Mouse (Mus musculus) embryonic facial prominence, embryonic 13.5 days (tissue): ENCODE data around the gene Rab11fip3. TPM values are rescaled to one million over a fixed set of nuclear protein-coding genes. Genes with fewer than 3 reads are reported as not detected.

Experiments used
- ATAC-seq: fragments of 200-750 bp; cut with Nextera tagmentation; 2 replicates; pipeline ENCODE4 v1.8.0; 2017; ENCODE audit warnings: low read depth; ENCODE audit not compliant: insufficient number of reproducible peaks, insufficient read depth, low FRiP score, low TSS enrichment
- H3K27ac ChIP-seq: fragments of 300-500 bp; sonication (generic); 2 replicates; pipeline ENCODE4 v1.5.1; 2015; ENCODE audit warnings: moderate library complexity, mild to moderate bottlenecking, inconsistent platforms
- H3K27me3 ChIP-seq: fragments of 300-500 bp; sonication (generic); 2 replicates; pipeline ENCODE4 v1.6.1; 2015; ENCODE audit warnings: mild to moderate bottlenecking, inconsistent platforms
- H3K36me3 ChIP-seq: fragments of 300-500 bp; sonication (generic); 2 replicates; pipeline ENCODE4 v1.6.1; 2015; ENCODE audit warnings: mild to moderate bottlenecking, inconsistent platforms
- H3K4me1 ChIP-seq: fragments of 300-500 bp; sonication (generic); 2 replicates; pipeline ENCODE4 v1.6.1; 2015; ENCODE audit warnings: inconsistent platforms
- H3K4me2 ChIP-seq: fragments of 300-500 bp; sonication (generic); 2 replicates; pipeline ENCODE4 v1.6.1; 2015; ENCODE audit warnings: moderate library complexity, mild to moderate bottlenecking, inconsistent platforms
- H3K4me3 ChIP-seq: fragments of 300-500 bp; sonication (generic); 2 replicates; pipeline ENCODE4 v1.5.1; 2015; ENCODE audit warnings: mild to moderate bottlenecking, inconsistent platforms
- H3K9ac ChIP-seq: fragments of 300-500 bp; sonication (generic); 2 replicates; pipeline ENCODE4 v1.6.1; 2015; ENCODE audit warnings: mild to moderate bottlenecking, inconsistent platforms
- H3K9me3 ChIP-seq: fragments of 300-500 bp; sonication (generic); 2 replicates; pipeline ENCODE4 v1.6.1; 2016; ENCODE audit warnings: inconsistent platforms
- WGBS: fragments of 180-500 bp; shearing (Covaris S2); methylation state at CpG from one replicate; pipeline ENCODE4 v1.1.7; 2015; ENCODE audit warnings: mixed read lengths; 5-methylcytosine and 5-hydroxymethylcytosine counted together
- polyA plus RNA-seq: library from polyadenylated mRNA; unstranded; fragments of >200 nt; fragmentation: Nextera tagmentation; extraction: Ambion mirVana; gene quantifications from 2 replicates; pipeline ENCODE4 v1.2.1, GENCODE M21; 2015

Gene Rab11fip3
- polyA plus RNA-seq, 1 experiment from 2014 or later: 22.8 TPM

- WGBS: 77% methylated on average over 5 of the region's 5 CpGs
- H3K4me2 ChIP-seq: no peak overlapping the region
- no peak for ATAC-seq
- H3K27ac ChIP-seq: no peak overlapping the region
- peaks cover 47% of the 10 kb centered on the region for H3K27me3 ChIP-seq
- H3K9me3 ChIP-seq: no peaks in the 10 kb centered on the region
- no peak overlapping the region for H3K9ac ChIP-seq
- H3K4me1 ChIP-seq: peaks cover 16% of the 10 kb centered on the region
- no peak overlapping the region for H3K4me3 ChIP-seq
- H3K36me3 ChIP-seq: no peaks in the 10 kb centered on the region
Measured at GRCm38 (mm10) chr17:25949981-25950380, 119.4 kb downstream of the Rab11fip3 start.

GRCm38 (mm10) chr17:25948051-25948450 is 121.3 kb downstream of the Rab11fip3 start:
- Histone ChIP-seq H3K4me3 (no peak overlapping the region), H3K4me2 (no peak overlapping the region), H3K9ac (no peak overlapping the region), H3K27me3 (peaks cover 36% of the 10 kb centered on the region), H3K27ac (no peak overlapping the region), H3K36me3 (no peaks in the 10 kb centered on the region), H3K4me1 (peaks cover 16% of the 10 kb centered on the region), H3K9me3 (no peaks in the 10 kb centered on the region)
- WGBS: 77% methylated on average over 8 of the region's 8 CpGs
- ATAC-seq: no peak

GRCm38 (mm10) chr17:25947576-25947975 is 121.8 kb downstream of the Rab11fip3 start:
- no peak overlapping the region for H3K27ac ChIP-seq
- H3K27me3 ChIP-seq: peaks cover 31% of the 10 kb centered on the region
- no peaks in the 10 kb centered on the region for H3K9me3 ChIP-seq
- 82% methylated on average over 4 of the region's 4 CpGs for WGBS
- ATAC-seq: no peak
- H3K4me1 ChIP-seq: peaks cover 19% of the 10 kb centered on the region
- no peak overlapping the region for H3K4me3 ChIP-seq
- H3K4me2 ChIP-seq: no peak overlapping the region
- H3K9ac ChIP-seq: no peak overlapping the region
- H3K36me3 ChIP-seq: no peaks in the 10 kb centered on the region

GRCm38 (mm10) chr17:25946891-25947290 is 122.5 kb downstream of the Rab11fip3 start:
- no peaks in the 10 kb centered on the region for H3K36me3 ChIP-seq
- no peak overlapping the region for H3K4me2 ChIP-seq
- H3K9ac ChIP-seq: no peak overlapping the region
- ATAC-seq: no peak
- H3K27me3 ChIP-seq: peaks cover 24% of the 10 kb centered on the region
- no peaks in the 10 kb centered on the region for H3K9me3 ChIP-seq
- 79% methylated on average over 8 of the region's 8 CpGs for WGBS
- no peak overlapping the region for H3K4me3 ChIP-seq
- H3K27ac ChIP-seq: no peak overlapping the region
- H3K4me1 ChIP-seq: peaks cover 20% of the 10 kb centered on the region

GRCm38 (mm10) chr17:25946349-25946748 is 123.0 kb downstream of the Rab11fip3 start:
- ATAC-seq: no peak
- no peaks in the 10 kb centered on the region for H3K9me3 ChIP-seq

GRCm38 (mm10) chr17:25945517-25946155 is 123.7 kb downstream of the Rab11fip3 start:
- Histone ChIP-seq H3K9ac (no peak overlapping the region), H3K27ac (no peak overlapping the region), H3K4me1 (peaks cover 16% of the 10 kb centered on the region), H3K9me3 (no peaks in the 10 kb centered on the region), H3K4me2 (no peak overlapping the region), H3K27me3 (peaks cover 11% of the 10 kb centered on the region), H3K36me3 (no peaks in the 10 kb centered on the region), H3K4me3 (no peak overlapping the region)
- WGBS: 72% methylated on average over 9 of the region's 9 CpGs
- no peak for ATAC-seq

More at GRCm38 (mm10) chr17:25946349-25946748, 123.0 kb downstream of the Rab11fip3 start:
- no peak overlapping the region for H3K4me3 ChIP-seq
- no peaks in the 10 kb centered on the region for H3K36me3 ChIP-seq
- 81% methylated on average over 7 of the region's 7 CpGs for WGBS
- H3K27me3 ChIP-seq: peaks cover 19% of the 10 kb centered on the region
- H3K9ac ChIP-seq: no peak overlapping the region
- no peak overlapping the region for H3K4me2 ChIP-seq
- H3K4me1 ChIP-seq: peaks cover 14% of the 10 kb centered on the region
- no peak overlapping the region for H3K27ac ChIP-seq

DNA sequence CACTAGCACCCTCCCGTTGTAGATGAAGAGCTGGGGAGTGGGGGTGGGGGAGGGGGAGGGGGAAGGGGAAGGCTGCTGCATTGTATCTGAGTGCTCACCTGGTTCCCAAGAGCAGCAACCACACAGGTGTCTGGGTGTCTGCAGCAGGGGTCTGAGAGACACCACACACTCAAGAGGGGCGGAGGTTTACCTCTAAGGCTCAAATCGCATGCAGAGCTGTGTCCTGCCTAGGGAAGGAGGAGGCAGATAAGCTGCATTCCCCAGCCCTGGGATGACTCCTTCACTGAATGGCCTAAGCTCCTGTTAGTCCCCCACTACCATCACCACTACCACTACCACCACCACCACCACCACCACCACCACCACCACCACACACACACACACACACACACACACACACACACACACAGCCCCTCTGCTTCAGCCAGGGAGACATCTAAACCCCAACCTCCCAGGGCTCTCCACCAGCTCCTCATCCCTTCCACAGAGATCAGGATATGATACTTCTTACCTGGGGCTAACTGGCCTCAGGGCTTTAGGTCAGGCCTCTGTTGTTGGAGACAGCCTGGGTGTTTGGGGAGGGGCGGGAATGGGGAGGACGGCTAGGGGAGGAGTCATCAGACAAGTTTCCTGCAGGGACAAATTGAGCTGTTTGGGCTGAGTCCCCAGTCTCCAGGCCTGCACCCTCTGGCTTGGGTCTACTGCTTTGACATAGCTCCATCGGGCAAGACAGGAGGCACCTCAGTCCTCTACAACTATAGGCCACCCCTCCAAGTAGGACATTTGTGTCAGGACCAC is 124.8 kb downstream of the Rab11fip3 start, which contains the start of the genes Pigq and Nhlrc4:
Gene Pigq (minus strand): TSS at position 571 of the 798 bp plus-strand sequence.
Gene Nhlrc4 (minus strand): TSS at position 596 of the 798 bp plus-strand sequence.
- Histone ChIP-seq H3K36me3 (no peaks in the 10 kb centered on the region), H3K4me3 (no peak within 1 kb of the TSS), H3K4me2 (no peak within 1 kb of the TSS), H3K27me3 (peaks cover under 1% of the 10 kb centered on the region; the same call in 1 of the 2 replicates), H3K4me1 (peaks cover 27% of the 10 kb centered on the region), H3K9ac (no peak within 1 kb of the TSS), H3K9me3 (no peaks in the 10 kb centered on the region), H3K27ac (no peak within 1 kb of the TSS)
- ATAC-seq: no peak
- 44% methylated on average over 6 of the region's 6 CpGs for WGBS

DNA sequence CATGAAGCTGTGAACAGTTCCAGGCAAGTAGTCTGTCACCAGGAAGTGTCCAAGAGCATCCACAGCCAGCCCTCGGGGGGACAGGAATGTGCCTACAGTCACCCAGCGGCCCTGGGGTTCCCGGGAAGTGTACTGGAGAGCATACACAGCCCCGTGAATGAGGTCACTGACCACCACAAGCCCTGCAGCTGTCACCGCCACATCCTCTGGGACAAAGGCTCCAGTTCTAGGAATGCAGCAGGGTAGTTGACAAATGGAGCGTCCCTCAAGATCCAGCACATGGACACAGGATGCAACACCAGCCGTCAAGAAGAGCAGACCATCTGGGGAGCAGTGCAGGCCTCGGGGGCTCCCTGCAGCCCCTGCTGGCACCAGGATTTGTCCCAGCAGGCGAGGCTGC is 125.6 kb downstream of the Rab11fip3 start:
- Histone ChIP-seq H3K4me1 (peaks cover 27% of the 10 kb centered on the region), H3K27me3 (no peaks in the 10 kb centered on the region), H3K9ac (no peak overlapping the region), H3K9me3 (no peaks in the 10 kb centered on the region), H3K4me2 (no peak overlapping the region), H3K4me3 (no peak overlapping the region), H3K27ac (no peak overlapping the region), H3K36me3 (0 out of 2 replicates have a peak, but pooled peaks cover 4% of the 10 kb centered on the region)
- ATAC-seq: no peak
- 72% methylated on average over 9 of the region's 9 CpGs for WGBS

GRCm38 (mm10) chr17:25943221-25943620 is 126.1 kb downstream of the Rab11fip3 start:
- 85% methylated on average over 3 of the region's 3 CpGs for WGBS
- Histone ChIP-seq H3K9me3 (no peaks in the 10 kb centered on the region), H3K4me1 (peaks cover 27% of the 10 kb centered on the region), H3K27me3 (no peaks in the 10 kb centered on the region), H3K36me3 (0 out of 2 replicates have a peak, but pooled peaks cover 6% of the 10 kb centered on the region), H3K4me3 (no peak overlapping the region), H3K4me2 (no peak overlapping the region), H3K9ac (no peak overlapping the region), H3K27ac (no peak overlapping the region)
- no peak for ATAC-seq

DNA sequence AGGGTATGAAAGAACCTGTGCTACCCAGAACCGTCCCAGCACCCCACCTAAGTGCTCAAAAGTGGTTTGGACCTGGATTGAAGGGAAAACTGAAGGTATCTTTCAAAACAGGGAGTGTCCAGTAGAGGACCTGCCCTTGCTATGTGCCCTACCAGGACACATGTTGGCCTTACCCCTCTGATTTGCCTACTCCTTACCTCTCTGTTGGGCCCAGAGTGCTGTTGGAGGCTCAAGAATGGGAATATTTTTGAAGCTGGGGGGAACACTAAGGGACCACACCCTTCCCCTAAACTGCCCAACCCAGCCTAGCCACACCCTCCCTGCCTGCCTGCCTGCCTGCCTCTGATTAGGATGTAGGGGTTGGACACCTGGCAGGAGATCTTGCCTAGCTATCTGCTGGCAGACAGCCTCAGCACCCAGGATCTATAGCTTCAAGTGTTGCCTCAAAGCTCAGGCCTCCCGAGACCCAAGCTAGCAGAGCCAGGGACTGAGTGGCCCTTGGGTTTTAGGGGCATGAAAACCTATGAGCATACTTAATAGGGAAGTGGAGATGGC is 126.7 kb downstream of the Rab11fip3 start:
- 82% methylated on average over 2 of the region's 2 CpGs for WGBS
- H3K9ac ChIP-seq: no peak overlapping the region
- no peaks in the 10 kb centered on the region for H3K27me3 ChIP-seq
- no peaks in the 10 kb centered on the region for H3K9me3 ChIP-seq
- no peak overlapping the region for H3K4me3 ChIP-seq
- H3K36me3 ChIP-seq: 0 out of 2 replicates have a peak, but pooled peaks cover 7% of the 10 kb centered on the region
- H3K4me1 ChIP-seq: peaks cover 27% of the 10 kb centered on the region
- H3K4me2 ChIP-seq: no peak overlapping the region; the same call in 1 of the 2 replicates
- H3K27ac ChIP-seq: no peak overlapping the region
- ATAC-seq: no peak

- Histone ChIP-seq H3K4me1 (peaks cover 27% of the 10 kb centered on the region), H3K36me3 (peaks cover 17% of the 10 kb centered on the region), H3K27me3 (no peaks in the 10 kb centered on the region), H3K4me2 (peak overlapping the region; percentile 71), H3K4me3 (peak overlapping the region; percentile 79), H3K9ac (peak overlapping the region; percentile 93), H3K27ac (peak overlapping the region; percentile 93), H3K9me3 (no peaks in the 10 kb centered on the region)
- WGBS: 3% methylated on average over 54 of the region's 54 CpGs
- peak; percentile 8; the same call in 1 of the 2 replicates for ATAC-seq
Measured at GRCm38 (mm10) chr17:25941511-25942241, 127.7 kb downstream of the Rab11fip3 start.
